Mouse (Mus musculus) hindbrain, postnatal 0 days (tissue): ENCODE results near the gene Oma1. TPM values are rescaled to one million over a fixed set of nuclear protein-coding genes. Genes with fewer than 3 reads are reported as not detected.
A peak's percentile ranks its signal among the peaks of the same experiment; 100 is the strongest.

ENCODE experiments used
- ATAC-seq: fragments of 200-750 bp; cut with Nextera tagmentation; 2 replicates; pipeline ENCODE4 v1.8.0; 2017; ENCODE audit warnings: mild to moderate bottlenecking, moderate TSS enrichment, moderate library complexity
- DNase-seq: peaks from one replicate; pipeline ENCODE4 v3.0.0-alpha.2; 2015; ENCODE audit warnings: low spot score
- H3K27ac ChIP-seq: fragments of 300-500 bp; sonication (generic); 2 replicates; pipeline ENCODE4 v1.5.1; 2014; ENCODE audit warnings: mild to moderate bottlenecking
- H3K27me3 ChIP-seq: fragments of 300-500 bp; sonication (generic); 2 replicates; pipeline ENCODE4 v1.6.1; 2014; ENCODE audit warnings: low read length, mixed read lengths; ENCODE audit not compliant: insufficient read depth
- H3K36me3 ChIP-seq: fragments of 300-500 bp; sonication (generic); 2 replicates; pipeline ENCODE4 v1.6.1; 2014; ENCODE audit warnings: low read length, mixed read lengths; ENCODE audit not compliant: insufficient read depth
- H3K4me1 ChIP-seq: fragments of 300-500 bp; sonication (generic); 2 replicates; pipeline ENCODE4 v1.6.1; 2014; ENCODE audit warnings: antibody characterized with exemption, low read length, mixed read lengths; ENCODE audit not compliant: insufficient read depth
- H3K4me2 ChIP-seq: fragments of 300-500 bp; sonication (generic); 2 replicates; pipeline ENCODE4 v1.6.1; 2014; ENCODE audit warnings: low read depth, mild to moderate bottlenecking, low read length, moderate library complexity, mixed read lengths
- H3K4me3 ChIP-seq: fragments of 300-500 bp; sonication (generic); 2 replicates; pipeline ENCODE4 v1.5.1; 2014; ENCODE audit warnings: low read length
- H3K9ac ChIP-seq: fragments of 300-500 bp; sonication (generic); replicated peaks from 2 replicates; pipeline ENCODE4 v1.6.1; 2014; ENCODE audit warnings: mild to moderate bottlenecking, low read length, moderate library complexity, mixed read lengths
- H3K9me3 ChIP-seq: fragments of 300-500 bp; sonication (generic); 2 replicates; pipeline ENCODE4 v1.6.1; 2016; ENCODE audit warnings: low read length, mixed read lengths
- CTCF ChIP-seq: IDR thresholded peaks from 2 replicates; pipeline ENCODE4 v1.5.1; 2016; ENCODE audit warnings: antibody characterized with exemption, control low read depth, low read depth
- WGBS: fragments of 180-500 bp; shearing (Covaris S2); extraction: QIAGEN DNeasy Blood & Tissue Kit; methylation state at CpG from one replicate; pipeline ENCODE4 v1.1.7; 2014; 5-methylcytosine and 5-hydroxymethylcytosine counted together
- polyA plus RNA-seq: library from polyadenylated mRNA; unstranded; fragments of >200 nt; fragmentation: Nextera tagmentation; extraction: Ambion mirVana; gene quantifications from 2 replicates; pipeline ENCODE4 v1.2.1, GENCODE M21; 2015
- total RNA-seq: library from RNA; depleted of rRNA; stranded (reverse); fragments of >200 nt; gene quantifications from 2 replicates; pipeline ENCODE4 v1.2.3, GENCODE M21; 2014; rRNA removed

Oma1 gene
- total RNA-seq (4.1 and 5.6 TPM in 2 replicates), polyA plus RNA-seq (9.3 and 9.9 TPM in 2 replicates)

DNA sequence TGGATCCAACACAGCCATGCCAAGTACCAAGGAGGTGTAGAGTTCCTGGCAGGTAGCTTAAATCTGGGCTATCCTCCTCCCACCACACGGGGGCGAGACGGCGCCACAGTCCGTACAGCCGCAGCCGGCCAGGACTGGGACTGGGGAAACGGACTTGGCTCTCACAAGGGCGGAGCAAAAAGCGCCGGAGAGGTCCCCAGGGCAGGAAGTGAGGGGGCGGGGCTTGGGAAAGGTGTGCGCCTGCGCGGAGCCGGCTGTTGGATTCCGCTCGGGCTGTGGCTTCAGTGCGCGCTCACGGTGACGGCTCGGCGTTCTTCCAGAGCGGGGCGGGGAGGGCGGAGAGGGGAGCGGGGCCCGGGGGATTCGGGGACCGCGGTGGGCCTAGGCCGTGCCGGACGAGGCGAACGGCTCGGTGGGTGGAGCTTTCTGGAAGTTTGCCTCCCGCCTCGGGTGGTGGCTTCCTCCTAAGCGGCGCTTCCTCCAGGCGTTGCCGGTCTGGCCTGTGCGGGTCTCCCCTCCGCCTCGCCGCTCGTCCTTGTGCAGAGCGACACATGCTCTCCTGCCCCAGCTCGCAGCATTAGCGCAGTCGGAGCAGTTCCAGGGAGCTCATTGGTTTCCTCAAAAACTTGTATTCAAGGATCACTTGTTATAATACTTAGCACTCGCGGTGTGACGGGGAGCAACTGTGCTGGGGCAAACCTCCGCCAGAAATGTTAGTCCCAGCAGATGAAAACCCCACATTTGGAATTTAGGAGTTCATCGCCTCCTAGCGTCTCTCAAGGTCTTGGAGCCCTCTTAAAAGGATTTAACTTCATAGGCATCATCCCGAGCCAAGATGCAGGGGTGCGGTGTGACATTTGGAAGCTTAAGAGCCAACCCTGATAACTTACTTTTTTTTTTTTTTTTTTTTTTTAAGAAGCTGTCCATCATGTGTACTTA is at the start of gene Oma1:
TSS of gene Oma1 (plus strand) at position 226 of the 939 bp plus-strand sequence.
- Histone ChIP-seq H3K9me3 (no peaks in the 10 kb centered on the region), H3K27me3 (no peaks in the 10 kb centered on the region), H3K4me2 (peak within 1 kb of the TSS; percentile 69), H3K4me3 (peak within 1 kb of the TSS; percentile 63), H3K27ac (peak within 1 kb of the TSS; percentile 93), H3K4me1 (no peaks in the 10 kb centered on the region), H3K9ac (peak within 1 kb of the TSS; percentile 72), H3K36me3 (no peaks in the 10 kb centered on the region)
- ATAC-seq (peak; percentile 99), DNase-seq (peak; percentile 98)
- WGBS: under 1% methylated on average over 61 of the region's 61 CpGs
- peak; percentile 96 for TF ChIP-seq CTCF

DNA sequence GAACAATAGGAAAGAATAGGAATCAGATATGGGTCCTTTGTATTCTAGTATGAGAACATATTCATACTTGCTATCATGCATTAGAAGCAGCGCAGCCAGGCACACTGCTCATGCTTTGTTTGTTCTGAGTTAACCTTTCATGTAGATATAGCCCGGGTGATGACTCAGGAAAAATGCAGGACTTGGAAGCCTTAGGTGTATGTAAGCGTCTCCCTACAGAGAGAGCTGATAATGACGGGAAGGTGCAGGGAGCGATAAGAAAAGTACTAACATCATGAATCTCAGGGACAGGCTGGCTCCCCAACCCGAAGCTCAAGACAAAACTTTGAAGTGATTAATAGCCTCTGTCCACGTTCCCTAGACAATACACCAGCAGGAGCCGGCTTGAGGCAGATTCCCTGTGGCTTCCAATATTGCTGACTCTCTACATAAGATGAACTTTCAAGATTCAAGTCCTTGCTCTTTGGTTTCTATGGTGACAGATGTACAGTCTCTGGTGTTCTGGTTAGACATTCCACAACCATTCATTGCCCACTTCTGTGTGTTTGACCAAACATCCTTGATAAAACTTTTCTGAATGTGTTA is 49.7 kb upstream of the Oma1 start:
- H3K4me2 ChIP-seq: no peak overlapping the region
- H3K36me3 ChIP-seq: no peaks in the 10 kb centered on the region
- H3K27ac ChIP-seq: no peak overlapping the region
- H3K4me1 ChIP-seq: 0 out of 2 replicates have a peak, but pooled peaks cover 2% of the 10 kb centered on the region
- no peak overlapping the region for H3K4me3 ChIP-seq
- no peak for TF ChIP-seq CTCF
- ATAC-seq (no peak), DNase-seq (peak; percentile 20)
- H3K27me3 ChIP-seq: no peaks in the 10 kb centered on the region
- H3K9me3 ChIP-seq: no peaks in the 10 kb centered on the region
- H3K9ac ChIP-seq: no peak overlapping the region
- WGBS: 19% methylated on average over 8 of the region's 8 CpGs

DNA sequence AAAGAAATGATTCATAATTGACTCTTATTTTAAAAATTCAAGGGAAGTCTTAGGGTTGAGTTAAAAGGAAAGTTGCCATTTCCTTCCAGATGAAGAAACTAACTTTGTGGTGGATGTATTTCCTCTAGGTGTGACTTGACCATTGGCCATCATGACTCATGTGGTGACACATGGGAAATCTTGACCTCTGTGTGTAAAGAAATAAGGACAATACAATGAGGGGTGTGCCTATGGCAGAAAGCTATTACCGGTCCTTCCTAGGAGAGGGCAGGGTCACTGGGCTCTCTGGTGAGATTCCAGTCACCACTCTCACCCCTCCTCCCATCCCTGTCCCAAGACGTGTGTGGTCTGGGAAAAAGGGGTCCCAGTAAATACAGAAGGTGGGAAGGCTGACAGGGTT is 48.4 kb upstream of the Oma1 start:
- WGBS: 29% methylated on average over 2 of the region's 2 CpGs
- DNase-seq (no peak), ATAC-seq (no peak)
- Histone ChIP-seq H3K27ac (no peak overlapping the region), H3K4me3 (no peak overlapping the region), H3K36me3 (no peaks in the 10 kb centered on the region), H3K4me2 (no peak overlapping the region), H3K27me3 (no peaks in the 10 kb centered on the region), H3K9ac (no peak overlapping the region), H3K9me3 (no peaks in the 10 kb centered on the region), H3K4me1 (0 out of 2 replicates have a peak, but pooled peaks cover 2% of the 10 kb centered on the region)
- TF ChIP-seq CTCF: no peak

DNA sequence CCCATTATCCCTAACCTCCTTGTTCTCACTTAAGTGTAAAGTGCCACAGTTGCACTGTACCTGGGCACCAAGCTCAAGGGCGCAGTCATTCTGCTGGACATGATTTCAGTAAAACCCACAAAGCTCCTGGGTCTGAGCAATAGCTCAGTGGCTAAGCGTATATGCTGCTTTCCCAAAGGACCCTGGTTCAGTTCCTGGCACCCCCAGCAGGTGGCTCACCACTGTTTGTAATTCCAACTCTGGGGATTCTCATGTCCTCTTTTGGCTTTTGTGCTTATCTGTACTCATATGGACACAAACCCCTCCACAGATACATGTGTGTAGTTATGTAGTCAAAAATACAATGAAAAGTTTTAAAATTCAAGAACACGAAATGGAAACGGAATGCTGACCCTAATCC is 44.3 kb upstream of the Oma1 start:
- Histone ChIP-seq H3K9me3 (no peaks in the 10 kb centered on the region), H3K4me1 (no peaks in the 10 kb centered on the region), H3K36me3 (no peaks in the 10 kb centered on the region), H3K4me2 (no peak overlapping the region), H3K27ac (no peak overlapping the region), H3K9ac (no peak overlapping the region), H3K4me3 (no peak overlapping the region), H3K27me3 (no peaks in the 10 kb centered on the region)
- ATAC-seq: no peak
- peak; percentile 19 for DNase-seq
- WGBS: 83% methylated on average over 4 of the region's 4 CpGs
- peak; percentile 28; the same call in 1 of the 2 replicates for TF ChIP-seq CTCF

DNA sequence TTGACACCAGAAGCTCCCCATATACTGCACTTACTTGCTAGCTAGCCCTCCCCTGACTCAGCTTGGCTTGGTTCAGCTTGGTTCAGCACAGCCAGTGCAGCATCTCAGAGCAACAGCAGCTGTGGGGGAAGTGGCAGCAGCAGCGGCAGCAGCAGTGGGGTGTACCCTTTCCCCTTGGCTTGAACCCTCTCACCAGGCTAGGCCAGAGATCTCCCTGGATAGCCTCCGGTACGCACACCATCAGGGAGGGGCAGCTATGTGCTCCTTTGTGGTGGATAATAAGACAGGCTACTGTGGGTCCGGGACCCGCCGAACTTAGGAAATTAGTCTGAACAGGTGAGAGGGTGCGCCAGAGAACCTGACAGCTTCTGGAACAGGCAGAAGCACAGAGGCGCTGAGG is 40.6 kb upstream of the Oma1 start:
- no peak overlapping the region for H3K4me2 ChIP-seq
- no peak overlapping the region for H3K4me3 ChIP-seq
- H3K9ac ChIP-seq: no peak overlapping the region
- H3K27me3 ChIP-seq: no peaks in the 10 kb centered on the region
- no peak for TF ChIP-seq CTCF
- ATAC-seq: no peak
- H3K27ac ChIP-seq: no peak overlapping the region
- WGBS: 75% methylated on average over 6 of the region's 8 CpGs
- H3K36me3 ChIP-seq: no peaks in the 10 kb centered on the region
- no peaks in the 10 kb centered on the region for H3K4me1 ChIP-seq
- DNase-seq: no peak
- H3K9me3 ChIP-seq: no peaks in the 10 kb centered on the region

GRCm38 (mm10) chr4:103288342-103288741 is 25.3 kb upstream of the Oma1 start:
- Histone ChIP-seq H3K36me3 (no peaks in the 10 kb centered on the region), H3K4me1 (no peaks in the 10 kb centered on the region), H3K9ac (no peak overlapping the region), H3K9me3 (no peaks in the 10 kb centered on the region), H3K27me3 (no peaks in the 10 kb centered on the region), H3K4me2 (no peak overlapping the region), H3K27ac (no peak overlapping the region), H3K4me3 (no peak overlapping the region)
- no peak for TF ChIP-seq CTCF
- ATAC-seq: no peak
- DNase-seq: no peak
- WGBS: 73% methylated on average over 7 of the region's 7 CpGs
